Mouse (Mus musculus): ENCODE data around the gene Arhgap20. TPM values are rescaled to one million over a fixed set of nuclear protein-coding genes. Genes with fewer than 3 reads are reported as not detected.

The Arhgap20 gene
- total RNA-seq, 2 experiments from 2014 or later = 41.7 to 48.3 TPM

DNA sequence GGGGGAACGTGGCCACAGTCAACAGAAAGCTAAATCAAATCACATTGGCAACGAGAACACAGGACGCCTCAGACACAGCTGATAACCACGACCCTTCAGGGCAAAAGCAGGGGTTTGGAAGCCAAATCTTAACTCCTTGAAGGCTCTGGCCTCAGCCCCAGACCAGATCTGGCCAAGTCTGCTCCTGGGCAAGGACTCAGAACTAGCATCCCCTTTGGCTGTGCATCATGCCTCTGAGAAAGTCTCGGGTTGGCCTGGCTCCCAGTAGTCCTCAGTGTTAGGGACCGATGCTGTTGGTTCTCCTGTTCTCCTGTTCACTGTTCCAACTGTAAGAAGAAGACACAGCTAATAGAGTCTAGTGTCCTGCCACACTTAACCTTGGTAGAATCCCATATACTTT is 30.1 kb downstream of the Arhgap20 start:
- DNase-seq (ENCODE audit: low spot score in 2 of 2) = no peak

- DNase-seq (ENCODE audit: low spot score in 2 of 2) = no peak
Measured at GRCm38 (mm10) chr9:51798251-51798650, 33.1 kb downstream of the Arhgap20 start.

DNA sequence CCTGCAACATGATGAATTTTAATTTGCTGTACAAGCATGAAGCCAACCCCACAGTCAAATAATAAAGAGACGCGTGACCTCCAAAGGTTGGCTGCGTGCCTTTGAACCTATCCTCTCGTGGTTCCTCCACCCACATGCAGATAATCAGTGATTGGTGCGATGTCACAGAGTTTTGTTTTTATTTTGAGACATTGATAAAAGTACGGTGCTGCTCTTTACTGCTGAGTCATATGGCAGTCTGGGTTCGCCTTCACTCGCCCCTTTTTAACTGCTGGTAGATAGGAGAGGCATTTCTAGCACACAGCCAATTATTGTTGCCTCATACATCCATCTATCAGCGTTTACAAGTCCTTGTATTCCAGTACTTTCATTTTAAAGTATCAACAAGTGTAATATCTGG is 34.0 kb downstream of the Arhgap20 start:
- no peak for DNase-seq (ENCODE audit: low spot score in 2 of 2)

DNA sequence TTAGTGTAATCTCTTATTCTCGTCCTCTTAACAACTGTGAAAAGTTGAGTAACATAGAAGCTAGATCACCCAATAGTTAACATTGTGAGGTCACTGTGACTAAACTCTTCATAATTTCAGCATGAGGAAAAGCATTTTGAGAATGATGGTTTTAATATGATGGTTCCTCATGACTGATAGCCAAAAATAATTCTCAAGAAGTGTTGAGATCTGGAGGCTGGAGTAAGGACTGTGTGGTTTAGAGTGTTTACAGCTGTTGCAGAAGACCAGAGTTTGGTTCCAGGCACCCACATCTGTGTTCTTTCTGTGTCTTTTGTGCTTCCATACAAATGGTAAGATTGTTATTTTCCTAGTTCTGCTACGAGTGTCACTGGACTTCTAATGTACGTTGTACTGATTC is 42.1 kb downstream of the Arhgap20 start:
- no peak for DNase-seq (ENCODE audit: low spot score in 2 of 2)

DNA sequence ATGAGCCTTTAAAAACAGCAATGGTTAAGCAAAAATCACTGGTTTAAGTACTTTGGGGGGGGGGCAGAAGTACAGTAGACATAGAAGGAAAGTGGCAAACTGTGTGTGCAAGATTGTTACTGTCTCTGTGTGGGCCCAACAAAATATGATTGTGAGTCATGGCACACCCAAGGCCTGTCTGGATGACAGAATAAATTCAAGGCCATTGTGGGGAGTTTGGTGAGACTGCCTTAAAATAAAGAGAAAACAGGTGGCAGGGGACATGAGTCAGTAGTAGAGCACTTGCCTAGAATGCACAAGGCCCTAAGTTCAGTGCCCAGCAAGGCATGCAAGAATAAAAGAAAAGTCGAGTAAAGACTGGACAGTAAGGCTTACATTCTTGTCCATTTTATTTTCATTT is 47.8 kb downstream of the Arhgap20 start:
- DNase-seq (ENCODE audit: low spot score in 2 of 2) = no peak

DNA sequence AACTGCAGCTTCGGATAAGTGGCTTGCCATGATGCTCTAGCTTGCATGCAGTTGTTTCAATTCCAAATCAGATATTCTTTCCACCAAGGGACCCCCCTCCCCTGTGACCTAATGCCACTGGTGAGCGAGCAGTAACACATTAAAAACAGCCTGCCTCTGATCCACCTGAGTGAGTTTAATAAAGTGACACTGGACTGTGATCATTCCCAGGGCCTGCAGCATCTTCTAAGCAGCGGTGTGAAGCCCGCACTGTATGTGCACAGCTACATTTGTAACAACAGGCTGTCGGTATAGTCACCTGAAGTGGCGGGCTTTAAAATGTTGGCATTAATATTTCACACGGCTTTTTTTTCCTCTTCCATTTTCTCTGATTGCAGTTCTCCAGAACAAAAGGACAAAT is 59.4 kb downstream of the Arhgap20 start:
- no peak for DNase-seq (ENCODE audit: low spot score in 2 of 2)

DNA sequence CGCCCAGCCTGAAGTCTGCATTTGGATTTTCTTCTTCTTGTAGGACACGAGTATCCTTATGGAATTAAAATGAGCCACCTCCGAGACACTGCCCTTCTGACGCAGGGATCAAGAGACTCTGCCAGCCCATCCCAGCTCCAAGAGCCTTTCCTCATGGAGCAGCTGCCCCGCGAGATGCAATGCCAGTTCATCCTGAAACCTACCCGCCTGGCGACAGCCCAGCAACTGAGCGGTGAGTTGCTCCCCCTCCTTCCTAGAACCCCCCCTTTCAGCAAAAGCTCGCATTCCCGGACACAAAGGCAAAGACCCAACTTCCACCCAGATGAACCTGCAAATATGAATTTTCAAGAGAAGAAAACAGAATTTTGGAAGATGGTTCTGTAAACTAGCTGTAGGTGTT is 66.5 kb downstream of the Arhgap20 start:
- DNase-seq (ENCODE audit: low spot score in 2 of 2) = no peak

GRCm38 (mm10) chr9:51832368-51832767 is 67.2 kb downstream of the Arhgap20 start:
- no peak for DNase-seq (ENCODE audit: low spot score in 2 of 2)

- no peak for DNase-seq (ENCODE audit: low spot score in 2 of 2)
Measured at GRCm38 (mm10) chr9:51837716-51838115, 72.6 kb downstream of the Arhgap20 start.

GRCm38 (mm10) chr9:51843216-51843615 is 78.1 kb downstream of the Arhgap20 start:
- no peak for DNase-seq (ENCODE audit: low spot score in 2 of 2)

GRCm38 (mm10) chr9:51845796-51846195 is 80.7 kb downstream of the Arhgap20 start:
- no peak for DNase-seq (ENCODE audit: low spot score in 2 of 2)

- no peak for DNase-seq (ENCODE audit: low spot score in 2 of 2)
Measured at GRCm38 (mm10) chr9:51853772-51854171, 88.6 kb downstream of the Arhgap20 start.

GRCm38 (mm10) chr9:51864273-51864672 is 99.1 kb downstream of the Arhgap20 start:
- DNase-seq (ENCODE audit: low spot score in 2 of 2) = no peak

GRCm38 (mm10) chr9:51866634-51867033 is 101.5 kb downstream of the Arhgap20 start:
- DNase-seq (ENCODE audit: low spot score in 2 of 2) = no peak

- no peak for DNase-seq (ENCODE audit: low spot score in 2 of 2)
Measured at GRCm38 (mm10) chr9:51869056-51869455, 103.9 kb downstream of the Arhgap20 start.

DNA sequence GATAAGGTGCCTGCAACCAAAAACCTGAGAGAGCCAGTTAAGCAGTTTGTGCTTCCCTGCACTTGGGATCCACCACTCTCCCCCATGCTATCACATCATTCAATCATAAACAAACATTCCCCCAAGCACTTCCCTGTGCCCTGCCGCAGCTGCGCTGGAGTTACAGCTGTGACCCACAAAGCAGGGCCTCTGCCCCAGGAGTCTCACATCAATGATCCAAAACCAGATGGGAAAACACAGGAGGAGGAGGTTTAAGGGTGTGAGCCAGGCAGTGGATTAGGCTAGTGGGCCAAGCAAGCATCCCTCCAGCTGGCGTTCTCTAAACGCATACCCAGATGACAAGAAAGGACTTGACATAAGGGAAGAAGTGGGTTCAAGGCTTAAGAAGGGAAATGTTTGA is 109.2 kb downstream of the Arhgap20 start:
- DNase-seq (ENCODE audit: low spot score in 2 of 2) = no peak

GRCm38 (mm10) chr9:51875531-51875930 is 110.4 kb downstream of the Arhgap20 start:
- DNase-seq (ENCODE audit: low spot score in 2 of 2) = no peak

DNA sequence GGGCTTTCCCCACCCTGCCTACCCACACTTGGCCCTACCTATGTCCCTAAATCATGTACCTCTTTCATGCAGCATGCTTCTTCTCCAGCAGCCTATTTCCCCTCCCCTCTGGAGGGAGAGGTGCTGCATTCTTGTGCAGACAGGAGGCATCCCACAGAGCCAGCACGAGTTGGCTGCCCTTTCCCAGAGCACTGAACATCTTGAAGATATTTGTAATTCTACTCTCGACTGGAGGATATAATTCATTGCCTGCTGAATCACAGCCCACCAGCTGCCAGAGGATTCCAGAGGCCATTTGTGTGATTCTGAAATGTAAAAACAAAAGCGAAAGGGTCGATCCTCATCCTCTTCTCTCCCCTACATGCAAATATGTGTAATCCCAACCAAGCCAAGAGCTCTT is 116.2 kb downstream of the Arhgap20 start:
- DNase-seq (ENCODE audit: low spot score in 2 of 2) = peak; percentile 16 to 19

DNA sequence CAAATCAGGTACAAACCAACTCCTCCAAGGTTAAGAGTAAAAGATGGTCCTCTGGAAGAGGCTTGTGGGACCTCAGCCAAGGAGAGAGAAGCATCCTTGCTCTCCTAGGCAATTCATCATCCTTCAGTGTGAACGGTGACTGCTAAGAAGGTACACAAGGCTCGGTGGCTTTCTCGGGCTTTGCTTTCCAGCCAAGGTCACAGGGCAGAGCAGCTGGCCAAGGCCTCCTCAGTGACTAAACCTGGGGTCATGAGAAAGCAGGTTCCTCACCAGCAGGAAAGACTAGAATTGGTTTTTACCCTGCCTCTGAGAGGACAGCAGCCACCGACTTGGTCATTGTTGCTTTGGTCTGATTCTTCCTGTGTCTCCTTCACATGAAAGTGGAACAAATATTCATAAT is 116.7 kb downstream of the Arhgap20 start:
- no peak for DNase-seq (ENCODE audit: low spot score in 2 of 2)

DNA sequence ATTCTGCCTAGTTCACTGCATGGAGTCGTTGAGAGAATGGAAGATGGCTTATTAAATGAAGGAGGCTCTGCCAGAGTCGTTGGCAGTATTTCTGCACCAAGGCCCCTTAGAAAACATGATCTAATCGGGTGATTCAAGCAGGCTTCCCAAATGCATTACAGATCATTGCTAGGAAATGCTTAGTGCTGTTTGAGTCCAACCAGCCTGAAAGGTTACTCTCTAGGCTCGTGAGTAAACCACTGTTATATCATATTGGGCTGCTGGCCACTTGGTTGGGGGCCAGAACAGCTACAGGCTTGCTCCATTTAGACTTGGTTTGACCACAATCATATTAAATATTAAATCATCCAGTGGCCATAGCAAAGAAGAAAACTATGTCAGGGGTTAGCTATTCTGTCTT is 118.2 kb downstream of the Arhgap20 start:
- no peak for DNase-seq (ENCODE audit: low spot score in 2 of 2)

- DNase-seq (ENCODE audit: low spot score in 2 of 2) = no peak
Measured at GRCm38 (mm10) chr9:51892921-51893320, 127.8 kb downstream of the Arhgap20 start.

All from layer of hippocampus, postnatal 14 days (tissue).